Mouse (Mus musculus): ENCODE measurements around the gene Dock9. TPM values are rescaled to one million over a fixed set of nuclear protein-coding genes. Genes with fewer than 3 reads are reported as not detected.

Gene Dock9
- polyA plus RNA-seq, 1 experiment from 2014 or later = 5.2 TPM

- no peak overlapping the region for H3K4me2 ChIP-seq
- no peak overlapping the region for H3K4me3 ChIP-seq
- 0 out of 2 replicates have a peak, but pooled peaks cover 3% of the 10 kb centered on the region for H3K9me3 ChIP-seq
- no peaks in the 10 kb centered on the region for H3K4me1 ChIP-seq (replicated peaks)
- WGBS = 78% methylated on average over 3 of the region's 3 CpGs
- H3K27me3 ChIP-seq = no peaks in the 10 kb centered on the region
- ATAC-seq (ENCODE audit: low read depth) = no peak
- H3K36me3 ChIP-seq = no peaks in the 10 kb centered on the region
- H3K9ac ChIP-seq = no peak overlapping the region
- H3K27ac ChIP-seq (replicated peaks) = no peak overlapping the region
These were observed 130.9 kb downstream of the Dock9 start for GRCm38 (mm10) chr14:121666641-121667274.

DNA sequence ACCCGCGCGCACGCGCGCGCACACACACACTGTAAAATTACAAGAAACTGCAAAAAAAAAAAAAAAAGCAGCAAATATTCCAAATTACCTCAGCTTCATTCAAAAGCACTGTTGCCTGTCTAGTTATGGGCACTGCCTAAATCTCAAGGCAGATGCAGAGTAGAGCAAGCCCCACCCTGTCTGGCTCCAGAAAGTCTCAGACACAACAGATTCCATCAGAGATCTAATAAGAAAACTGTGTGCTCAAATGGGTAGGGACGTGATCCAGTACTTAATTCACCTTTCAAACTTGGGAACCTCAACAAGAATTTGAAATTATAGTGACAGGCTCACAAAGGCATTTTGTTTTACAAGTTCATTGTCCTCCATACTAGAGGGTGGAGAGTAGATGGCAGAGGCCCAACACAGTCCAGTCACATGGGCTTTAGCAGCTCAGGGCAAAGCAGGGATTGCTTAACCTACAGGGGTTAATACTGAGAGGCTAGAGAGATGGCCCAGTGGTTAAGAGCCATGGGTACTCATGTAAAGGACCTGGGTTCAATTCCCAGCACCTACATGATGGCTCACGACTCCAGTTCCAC lies 131.9 kb downstream of the Dock9 start:
- 94% methylated on average over 9 of the region's 9 CpGs for whole genome bisulfite sequencing
- no peaks in the 10 kb centered on the region for H3K4me1 ChIP-seq (replicated peaks)
- H3K27ac ChIP-seq (replicated peaks) = no peak overlapping the region
- H3K27me3 ChIP-seq = no peaks in the 10 kb centered on the region
- H3K4me3 ChIP-seq = no peak overlapping the region
- H3K4me2 ChIP-seq = no peak overlapping the region
- ATAC-seq (ENCODE audit: low read depth) = no peak
- H3K36me3 ChIP-seq = no peaks in the 10 kb centered on the region
- H3K9me3 ChIP-seq = 0 out of 2 replicates have a peak, but pooled peaks cover 3% of the 10 kb centered on the region
- no peak overlapping the region for H3K9ac ChIP-seq

- Histone ChIP-seq H3K9me3 (0 out of 2 replicates have a peak, but pooled peaks cover 1% of the 10 kb centered on the region), H3K4me3 (no peak overlapping the region), H3K27me3 (no peaks in the 10 kb centered on the region)
These were observed 133.7 kb downstream of the Dock9 start for GRCm38 (mm10) chr14:121663913-121664312.

GRCm38 (mm10) chr14:121660918-121661317 lies 136.7 kb downstream of the Dock9 start:
- no peaks in the 10 kb centered on the region for H3K9me3 ChIP-seq
- H3K9ac ChIP-seq = no peak overlapping the region
- WGBS = 69% methylated on average over 8 of the region's 8 CpGs
- no peak overlapping the region for H3K27ac ChIP-seq (replicated peaks)
- no peaks in the 10 kb centered on the region for H3K36me3 ChIP-seq
- H3K4me3 ChIP-seq = no peak overlapping the region
- ATAC-seq (ENCODE audit: low read depth) = no peak
- no peaks in the 10 kb centered on the region for H3K27me3 ChIP-seq
- no peak overlapping the region for H3K4me2 ChIP-seq
- no peaks in the 10 kb centered on the region for H3K4me1 ChIP-seq (replicated peaks)

More at GRCm38 (mm10) chr14:121663913-121664312, 133.7 kb downstream of the Dock9 start:
- Histone ChIP-seq H3K36me3 (no peaks in the 10 kb centered on the region), H3K27ac (replicated peaks) (no peak overlapping the region), H3K4me2 (no peak overlapping the region), H3K9ac (no peak overlapping the region), H3K4me1 (replicated peaks) (no peaks in the 10 kb centered on the region)
- ATAC-seq (ENCODE audit: low read depth) = no peak
- 94% methylated on average over 1 of the region's 1 CpGs for WGBS

DNA sequence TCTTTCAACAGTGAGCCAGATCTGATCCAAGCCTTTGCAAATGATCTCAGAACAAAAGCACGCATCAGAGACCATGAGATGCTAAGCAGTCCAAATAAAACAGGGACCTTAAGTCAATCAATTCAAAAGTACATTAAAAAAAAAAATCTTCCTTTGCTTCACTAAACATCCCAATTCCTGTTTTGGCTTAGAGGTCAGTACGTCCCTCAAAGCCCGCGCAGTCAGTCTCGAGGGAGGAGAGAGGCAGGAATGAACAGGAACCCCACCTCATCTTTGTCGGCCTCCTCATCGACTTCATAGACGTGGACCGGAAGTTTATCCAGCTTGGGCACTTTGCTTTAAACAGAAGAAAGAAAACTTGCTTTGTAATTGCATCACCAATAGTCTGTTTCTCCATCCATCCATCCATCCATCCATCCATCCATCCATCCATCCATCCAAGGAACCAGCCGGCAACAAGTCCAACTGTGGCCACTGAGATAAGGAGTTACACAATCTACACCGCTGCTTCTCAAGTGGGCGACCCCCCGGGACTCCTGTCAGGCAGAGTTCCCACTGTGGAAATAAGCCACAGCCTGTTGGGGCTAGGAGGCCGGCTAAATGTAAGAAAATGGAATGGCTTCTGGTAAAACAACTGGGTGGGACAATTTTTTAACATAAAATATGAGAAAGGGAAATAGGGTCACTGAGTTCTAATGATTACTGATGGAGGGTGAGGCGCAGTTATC lies 137.3 kb downstream of the Dock9 start:
- H3K4me2 ChIP-seq = no peak overlapping the region
- H3K36me3 ChIP-seq = no peaks in the 10 kb centered on the region
- no peaks in the 10 kb centered on the region for H3K27me3 ChIP-seq
- H3K4me1 ChIP-seq (replicated peaks) = no peaks in the 10 kb centered on the region
- no peak overlapping the region for H3K27ac ChIP-seq (replicated peaks)
- H3K9me3 ChIP-seq = no peaks in the 10 kb centered on the region
- H3K9ac ChIP-seq = no peak overlapping the region
- H3K4me3 ChIP-seq = no peak overlapping the region
- no peak for ATAC-seq (ENCODE audit: low read depth)
- WGBS = 87% methylated on average over 15 of the region's 15 CpGs

DNA sequence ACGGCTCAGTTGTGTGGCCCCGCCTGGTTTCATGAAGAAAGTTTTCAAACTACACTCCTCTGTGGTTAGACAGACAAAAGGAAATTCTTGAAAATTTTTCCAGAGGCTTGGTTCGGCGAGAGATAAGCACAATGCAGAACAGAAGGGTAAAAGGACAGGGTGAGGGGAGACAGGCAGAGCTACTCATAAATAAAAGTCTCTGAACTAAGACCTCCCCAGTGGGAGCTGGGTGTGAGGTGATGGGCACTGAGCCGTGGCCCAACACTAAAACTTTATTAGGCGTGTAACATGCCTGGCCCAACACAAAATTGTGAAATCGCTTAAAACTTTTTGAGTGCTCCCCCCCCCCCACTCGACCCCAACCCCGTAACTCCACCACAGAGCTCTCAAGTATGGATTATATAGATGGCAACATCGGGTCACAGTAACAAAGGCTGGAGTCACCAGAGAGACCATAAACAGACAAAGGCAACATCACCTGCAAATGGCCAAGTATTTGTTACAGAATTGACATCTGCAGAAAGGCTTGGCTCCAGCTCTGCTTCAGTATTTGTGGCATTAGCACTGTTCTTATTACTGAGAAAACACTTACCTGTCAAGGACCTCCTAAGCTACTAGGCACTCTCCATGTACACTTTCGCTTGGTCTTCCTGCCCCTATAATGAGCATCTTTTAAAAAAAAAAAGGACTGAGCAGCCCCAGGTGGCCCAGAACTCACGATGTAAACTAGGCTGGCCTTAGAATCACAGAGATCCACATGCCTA lies 138.4 kb downstream of the Dock9 start:
- Histone ChIP-seq H3K4me1 (replicated peaks) (no peaks in the 10 kb centered on the region), H3K27me3 (no peaks in the 10 kb centered on the region), H3K9ac (no peak overlapping the region), H3K4me3 (no peak overlapping the region), H3K27ac (replicated peaks) (no peak overlapping the region), H3K36me3 (no peaks in the 10 kb centered on the region), H3K9me3 (no peaks in the 10 kb centered on the region), H3K4me2 (no peak overlapping the region)
- ATAC-seq (ENCODE audit: low read depth) = no peak
- 40% methylated on average over 12 of the region's 12 CpGs for WGBS

DNA sequence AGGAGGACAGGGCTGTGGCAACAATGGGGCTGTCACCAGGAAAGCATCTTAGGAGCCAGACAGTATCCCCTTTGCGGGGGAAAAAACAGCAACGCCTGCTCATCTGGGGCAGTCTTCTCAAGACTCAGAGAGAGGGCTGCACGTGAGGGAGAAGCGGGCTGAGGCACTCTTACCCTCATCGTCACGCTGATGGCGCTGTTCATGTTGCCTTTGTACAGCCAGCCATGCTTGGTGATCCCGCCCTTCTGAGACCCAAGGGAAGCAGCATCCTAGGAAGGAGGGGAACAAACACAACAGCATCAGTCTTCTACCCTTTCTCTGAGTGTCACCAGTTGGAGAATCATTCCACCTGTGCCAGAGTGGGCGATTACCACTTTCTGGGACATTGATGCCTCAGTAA lies 139.1 kb downstream of the Dock9 start:
- Histone ChIP-seq H3K27ac (replicated peaks) (no peak overlapping the region), H3K9ac (no peak overlapping the region), H3K36me3 (no peaks in the 10 kb centered on the region), H3K27me3 (no peaks in the 10 kb centered on the region), H3K4me1 (replicated peaks) (no peaks in the 10 kb centered on the region), H3K9me3 (no peaks in the 10 kb centered on the region), H3K4me2 (no peak overlapping the region), H3K4me3 (no peak overlapping the region)
- WGBS = 67% methylated on average over 9 of the region's 9 CpGs
- no peak for ATAC-seq (ENCODE audit: low read depth)

DNA sequence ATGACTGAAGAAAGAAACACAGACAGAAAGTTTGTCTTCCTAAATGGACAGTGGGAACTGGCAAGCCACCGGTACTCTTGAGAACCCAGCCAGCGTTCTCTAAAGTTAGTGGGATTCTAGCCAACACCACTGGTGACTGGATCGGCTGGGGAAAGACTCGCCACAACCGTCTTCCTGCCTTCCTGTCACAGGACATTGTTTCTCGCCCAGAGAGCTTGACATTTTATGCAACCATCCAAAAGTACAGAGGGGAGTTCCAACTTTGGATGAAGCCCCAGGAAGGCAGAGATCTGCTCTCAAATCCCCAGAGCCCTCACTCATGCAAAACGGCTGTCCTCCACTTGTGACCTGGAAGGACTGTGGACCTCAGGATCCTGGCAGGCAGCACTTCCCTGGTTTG lies 140.0 kb downstream of the Dock9 start:
- Histone ChIP-seq H3K27me3 (no peaks in the 10 kb centered on the region), H3K4me1 (replicated peaks) (no peaks in the 10 kb centered on the region), H3K9me3 (no peaks in the 10 kb centered on the region), H3K9ac (no peak overlapping the region), H3K4me3 (no peak overlapping the region), H3K4me2 (no peak overlapping the region), H3K27ac (replicated peaks) (no peak overlapping the region), H3K36me3 (no peaks in the 10 kb centered on the region)
- 84% methylated on average over 7 of the region's 7 CpGs for WGBS
- ATAC-seq (ENCODE audit: low read depth) = no peak

DNA sequence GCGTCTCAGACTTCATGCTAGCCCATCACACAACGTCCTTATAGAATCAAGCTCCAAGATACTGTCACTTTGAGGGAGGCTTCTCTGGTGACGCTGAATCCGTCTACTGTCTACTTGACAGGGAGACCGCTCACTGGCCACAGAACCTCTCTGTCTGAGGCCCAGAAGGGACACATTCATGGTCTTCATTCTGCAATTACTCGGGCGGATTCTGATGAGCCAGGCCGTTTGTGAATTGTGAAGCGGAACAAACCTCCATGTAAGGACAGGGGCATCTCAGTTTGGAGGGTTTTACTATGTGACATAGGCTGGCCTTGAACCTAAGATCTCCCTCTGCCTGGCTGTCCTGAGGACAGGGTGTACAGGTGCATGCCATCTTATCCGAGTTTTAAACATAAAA lies 140.7 kb downstream of the Dock9 start:
- Histone ChIP-seq H3K9me3 (no peaks in the 10 kb centered on the region), H3K27ac (replicated peaks) (no peak overlapping the region), H3K27me3 (no peaks in the 10 kb centered on the region), H3K4me1 (replicated peaks) (no peaks in the 10 kb centered on the region), H3K36me3 (0 out of 2 replicates have a peak, but pooled peaks cover under 1% of the 10 kb centered on the region), H3K4me2 (no peak overlapping the region), H3K9ac (no peak overlapping the region), H3K4me3 (no peak overlapping the region)
- no peak for ATAC-seq (ENCODE audit: low read depth)
- 86% methylated on average over 10 of the region's 10 CpGs for WGBS

- H3K27me3 ChIP-seq = no peaks in the 10 kb centered on the region
- H3K36me3 ChIP-seq = peaks cover 3% of the 10 kb centered on the region; the same call in 1 of the 2 replicates
- H3K9ac ChIP-seq = no peak overlapping the region
- WGBS = 83% methylated on average over 2 of the region's 2 CpGs
- no peak for ATAC-seq (ENCODE audit: low read depth)
- no peaks in the 10 kb centered on the region for H3K9me3 ChIP-seq
- H3K4me3 ChIP-seq = no peak overlapping the region
- H3K27ac ChIP-seq (replicated peaks) = no peak overlapping the region
- H3K4me1 ChIP-seq (replicated peaks) = no peaks in the 10 kb centered on the region
- H3K4me2 ChIP-seq = no peak overlapping the region
These were observed 142.7 kb downstream of the Dock9 start for GRCm38 (mm10) chr14:121654977-121655376.

- no peaks in the 10 kb centered on the region for H3K27me3 ChIP-seq
- no peak overlapping the region for H3K27ac ChIP-seq (replicated peaks)
- no peak overlapping the region for H3K4me2 ChIP-seq
These were observed 143.1 kb downstream of the Dock9 start for GRCm38 (mm10) chr14:121654416-121654967.

More at GRCm38 (mm10) chr14:121654416-121654967, 143.1 kb downstream of the Dock9 start:
- Histone ChIP-seq H3K4me3 (no peak overlapping the region), H3K36me3 (peaks cover 3% of the 10 kb centered on the region; the same call in 1 of the 2 replicates), H3K9ac (no peak overlapping the region), H3K9me3 (no peaks in the 10 kb centered on the region), H3K4me1 (replicated peaks) (no peaks in the 10 kb centered on the region)
- WGBS = 68% methylated on average over 7 of the region's 7 CpGs
- ATAC-seq (ENCODE audit: low read depth) = no peak

Measured in neural tube, embryonic 13.5 days (tissue).